23 mouse cellular contexts compared by ENCODE assay signal in the genomic region with DNA sequence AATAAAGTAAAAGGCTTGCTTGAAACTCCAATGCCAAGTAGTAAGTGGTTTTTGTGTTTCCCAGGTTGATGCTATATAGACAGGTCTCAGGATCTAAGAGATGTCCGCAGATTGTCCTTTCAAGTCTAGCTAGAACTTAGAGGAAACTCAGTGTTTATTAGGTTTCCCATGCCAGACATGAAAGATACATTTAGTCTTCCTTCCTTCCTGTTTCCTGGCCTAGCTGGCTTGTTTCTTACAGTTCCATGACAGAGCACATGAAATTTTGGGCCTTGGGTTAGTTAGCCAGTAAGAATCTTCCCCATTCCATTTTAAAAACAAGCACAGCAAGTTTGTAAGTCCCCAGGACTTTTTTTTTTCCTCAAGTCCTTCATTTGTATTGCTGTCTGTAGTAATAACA. TPM values are rescaled to one million over a fixed set of nuclear protein-coding genes. Genes with fewer than 3 reads are reported as not detected.
DNase-seq lines count a peak whose midpoint lies in the region; ATAC-seq and TF ChIP-seq lines count a peak whose summit lies in the region.
"Had no signal": no experiment of that assay in that cellular context is flagged by ENCODE, and none has a peak within 500 bp of the region (broad histone marks: within the 10 kb centered on the region; RNA-seq: fewer than 3 reads in every experiment).

No protein-coding gene starts in this region.

- H3K9ac ChIP-seq in heart, embryonic 16.5 days (ENCODE audit: low read length), result no peak overlapping the region
- no peak overlapping the region for H3K9ac ChIP-seq in kidney, embryonic 16.5 days (replicated peaks; ENCODE audit: low read length)
- H3K9ac ChIP-seq in lung, postnatal 0 days (replicated peaks; ENCODE audit: low read depth), result no peak overlapping the region
- H3K9ac ChIP-seq: embryonic facial prominence, embryonic 15.5 days; hindbrain, embryonic 12.5 days had no signal

- peaks cover 7% of the 10 kb centered on the region for H3K4me1 ChIP-seq in heart, embryonic 16.5 days (ENCODE audit: control insufficient read depth, insufficient read depth, low read length)
- peaks cover 11% of the 10 kb centered on the region for H3K4me1 ChIP-seq in kidney, embryonic 16.5 days (ENCODE audit: insufficient read depth, low read length)
- 0 out of 2 replicates have a peak, but pooled peaks cover 9% of the 10 kb centered on the region for H3K4me1 ChIP-seq in lung, postnatal 0 days (ENCODE audit: insufficient read depth, low read depth, low read length)

- peak; percentile 41 for DNase-seq in heart, adult 11 months
- DNase-seq in heart, adult 9 months (ENCODE audit: low spot score in 2 of 2), result no peak
- DNase-seq in heart, postnatal 10 days, result no peak
- no peak for DNase-seq in kidney, postnatal 4 days
- no peak for DNase-seq in lung, postnatal 0 days (ENCODE audit: low spot score)
- DNase-seq in lung, postnatal 25 days (ENCODE audit: low spot score), result no peak
- DNase-seq: adrenal gland, postnatal 10 days; cerebellum, adult 11 months; cerebellum, adult 8-10 months; cerebellum, postnatal 14 days; embryo, embryonic 11 days; gastrocnemius, postnatal 10 days; heart, postnatal 36 days had no signal

- 75% methylated on average over 1 of the region's 1 CpGs for WGBS in heart, embryonic 16.5 days
- WGBS in kidney, embryonic 16.5 days, result 79% methylated on average over 1 of the region's 1 CpGs
- WGBS in lung, postnatal 0 days, result 68% methylated on average over 1 of the region's 1 CpGs

- no peak for TF ChIP-seq CTCF in lung, postnatal 0 days (IDR thresholded peaks at IDR 0.05)

- H3K4me3 ChIP-seq in heart, embryonic 16.5 days (ENCODE audit: low read length), result no peak overlapping the region
- no peak overlapping the region for H3K4me3 ChIP-seq in kidney, embryonic 16.5 days (ENCODE audit: low read length)
- H3K4me3 ChIP-seq in lung, postnatal 0 days (ENCODE audit: low read depth, low read length), result no peak overlapping the region
- H3K4me3 ChIP-seq: embryonic facial prominence, embryonic 15.5 days; erythroblast, embryonic 14.5 days; forebrain, embryonic 10.5 days; heart, embryonic 10.5 days; hindbrain, embryonic 12.5 days had no signal

- no peak overlapping the region for H3K4me2 ChIP-seq in heart, embryonic 16.5 days (ENCODE audit: low read depth, low read length)
- H3K4me2 ChIP-seq in kidney, embryonic 16.5 days (replicated peaks; ENCODE audit: low read depth, low read length), result no peak overlapping the region
- H3K4me2 ChIP-seq in lung, postnatal 0 days (replicated peaks; ENCODE audit: low read depth, low read length), result no peak overlapping the region
- H3K4me2 ChIP-seq: embryonic facial prominence, embryonic 15.5 days; hindbrain, embryonic 12.5 days had no signal

- H3K27ac ChIP-seq in heart, embryonic 16.5 days (ENCODE audit: low read length), result 0 out of 2 replicates have a peak overlapping the region, but pooled peaks have one; percentile 10
- 0 out of 2 replicates have a peak overlapping the region, but pooled peaks have one; percentile 20 for H3K27ac ChIP-seq in kidney, embryonic 16.5 days (ENCODE audit: low read length)
- H3K27ac ChIP-seq in lung, postnatal 0 days (ENCODE audit: low read length), result no peak overlapping the region
- H3K27ac ChIP-seq: embryonic facial prominence, embryonic 15.5 days; hindbrain, embryonic 12.5 days had no signal

- intact Hi-C loops in heart, postnatal 10 days (cut with DNase I), result no loop called here

- TF ChIP-seq EP300 in lung, postnatal 0 days (IDR thresholded peaks at IDR 0.05), result peak; percentile 70

- H3K27me3 ChIP-seq in heart, embryonic 16.5 days (ENCODE audit: control insufficient read depth, insufficient read depth, low read length), result no peaks in the 10 kb centered on the region
- no peaks in the 10 kb centered on the region for H3K27me3 ChIP-seq in kidney, embryonic 16.5 days (ENCODE audit: insufficient read depth, low read length)
- H3K27me3 ChIP-seq in lung, postnatal 0 days (replicated peaks; ENCODE audit: insufficient read depth, low read length), result no peaks in the 10 kb centered on the region
- H3K27me3 ChIP-seq: embryonic facial prominence, embryonic 15.5 days; hindbrain, embryonic 12.5 days had no signal

- H3K36me3 ChIP-seq in heart, embryonic 16.5 days (ENCODE audit: control insufficient read depth, insufficient read depth), result no peaks in the 10 kb centered on the region
- no peaks in the 10 kb centered on the region for H3K36me3 ChIP-seq in kidney, embryonic 16.5 days (ENCODE audit: insufficient read depth, low read length)
- H3K36me3 ChIP-seq in lung, postnatal 0 days (ENCODE audit: insufficient read depth, low read length), result no peaks in the 10 kb centered on the region
- H3K36me3 ChIP-seq: embryonic facial prominence, embryonic 15.5 days; forebrain, embryonic 10.5 days; heart, embryonic 10.5 days; hindbrain, embryonic 12.5 days had no signal

- ATAC-seq in heart, embryonic 16.5 days (replicated peaks; ENCODE audit: extremely low read depth, insufficient read depth, low FRiP score), result no peak
- no peak for ATAC-seq in kidney, embryonic 16.5 days (ENCODE audit: low FRiP score, low TSS enrichment)
- no peak for ATAC-seq in lung, postnatal 0 days
- ATAC-seq: forebrain, embryonic 14.5 days; hindbrain, embryonic 16.5 days; inflammation-experienced regulatory T-cells, adult 6 months had no signal

- no peaks in the 10 kb centered on the region for H3K9me3 ChIP-seq in heart, embryonic 16.5 days (replicated peaks; ENCODE audit: control insufficient read depth, low read length)
- no peaks in the 10 kb centered on the region for H3K9me3 ChIP-seq in kidney, embryonic 16.5 days (ENCODE audit: low read length)
- no peaks in the 10 kb centered on the region for H3K9me3 ChIP-seq in lung, postnatal 0 days (ENCODE audit: low read length)
- H3K9me3 ChIP-seq: embryonic facial prominence, embryonic 15.5 days; forebrain, embryonic 10.5 days; heart, embryonic 10.5 days; hindbrain, embryonic 12.5 days had no signal

RNA-seq across cellular contexts. Expression of a gene that starts 39.5 kb away (rescaled TPM):
- 6.4 and 9.6 TPM in 2 replicates for polyA plus RNA-seq in heart, embryonic 16.5 days (2015; fragmentation: Nextera tagmentation; extraction: Ambion mirVana)
- 10 to 100 TPM; 18.8 to 21.1 TPM for total RNA-seq in heart, postnatal 10 days (2021)
- 13.3 and 18.4 TPM in 2 replicates for polyA plus RNA-seq in kidney, embryonic 16.5 days (2015; fragmentation: Nextera tagmentation; extraction: Ambion mirVana)
- 18.5 and 23.4 TPM in 2 replicates for polyA plus RNA-seq in lung, postnatal 0 days (2015; fragmentation: Nextera tagmentation; extraction: Ambion mirVana)

RNA-seq across cellular contexts. Expression of a gene that starts 39.5 kb away (rescaled TPM):
- 28.0 and 28.4 TPM in 2 replicates for polyA plus RNA-seq in heart, embryonic 16.5 days (2015; fragmentation: Nextera tagmentation; extraction: Ambion mirVana)
- 10 to 100 TPM; 15.4 to 16.3 TPM for total RNA-seq in heart, postnatal 10 days (2021)
- polyA plus RNA-seq in kidney, embryonic 16.5 days (2015; fragmentation: Nextera tagmentation; extraction: Ambion mirVana), result 42.4 and 42.8 TPM in 2 replicates
- 25.8 and 30.1 TPM in 2 replicates for polyA plus RNA-seq in lung, postnatal 0 days (2015; fragmentation: Nextera tagmentation; extraction: Ambion mirVana)
